Mouse (Mus musculus): Measurements from ENCODE around the gene Galntl6.
A peak's percentile ranks its signal among the peaks of the same experiment; 100 is the strongest.

Galntl6 gene

DNA sequence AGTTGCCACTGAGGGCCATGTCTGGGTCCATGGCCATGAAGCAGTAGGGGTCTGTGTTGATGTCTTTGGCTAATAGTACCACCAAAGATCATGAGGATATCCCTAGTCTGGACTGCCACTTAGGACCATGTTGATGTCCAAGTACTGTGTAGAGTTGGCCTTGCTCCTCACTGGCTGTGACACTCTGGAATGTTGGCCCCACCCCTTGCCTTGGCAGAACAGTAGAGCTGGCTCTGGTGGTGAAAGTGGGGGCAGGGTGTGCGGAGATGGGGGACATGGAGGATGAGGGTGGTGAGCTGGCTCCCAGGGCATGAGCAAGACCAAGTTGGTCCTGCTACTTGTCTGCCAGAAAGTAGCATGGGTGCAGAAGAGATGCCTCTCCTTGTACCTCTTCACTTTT, 887.3 kb downstream of the Galntl6 start:
- H3K36me3 ChIP-seq (ENCODE audit: insufficient read depth, low read length) = no peaks in the 10 kb centered on the region
- no peaks in the 10 kb centered on the region for H3K27me3 ChIP-seq (ENCODE audit: insufficient read depth, low read length)
- H3K4me3 ChIP-seq (replicated peaks; ENCODE audit: low read length) = no peak overlapping the region
- H3K9me3 ChIP-seq (ENCODE audit: low read length) = no peaks in the 10 kb centered on the region
- no peak for TF ChIP-seq NANOG (IDR thresholded peaks at IDR 0.05; ENCODE audit: borderline replicate concordance, low read length)
- TF ChIP-seq POU5F1 (IDR thresholded peaks at IDR 0.05; ENCODE audit: borderline replicate concordance, low read length) = no peak
- H3K4me1 ChIP-seq (replicated peaks; ENCODE audit: low read depth, low read length) = no peaks in the 10 kb centered on the region

DNA sequence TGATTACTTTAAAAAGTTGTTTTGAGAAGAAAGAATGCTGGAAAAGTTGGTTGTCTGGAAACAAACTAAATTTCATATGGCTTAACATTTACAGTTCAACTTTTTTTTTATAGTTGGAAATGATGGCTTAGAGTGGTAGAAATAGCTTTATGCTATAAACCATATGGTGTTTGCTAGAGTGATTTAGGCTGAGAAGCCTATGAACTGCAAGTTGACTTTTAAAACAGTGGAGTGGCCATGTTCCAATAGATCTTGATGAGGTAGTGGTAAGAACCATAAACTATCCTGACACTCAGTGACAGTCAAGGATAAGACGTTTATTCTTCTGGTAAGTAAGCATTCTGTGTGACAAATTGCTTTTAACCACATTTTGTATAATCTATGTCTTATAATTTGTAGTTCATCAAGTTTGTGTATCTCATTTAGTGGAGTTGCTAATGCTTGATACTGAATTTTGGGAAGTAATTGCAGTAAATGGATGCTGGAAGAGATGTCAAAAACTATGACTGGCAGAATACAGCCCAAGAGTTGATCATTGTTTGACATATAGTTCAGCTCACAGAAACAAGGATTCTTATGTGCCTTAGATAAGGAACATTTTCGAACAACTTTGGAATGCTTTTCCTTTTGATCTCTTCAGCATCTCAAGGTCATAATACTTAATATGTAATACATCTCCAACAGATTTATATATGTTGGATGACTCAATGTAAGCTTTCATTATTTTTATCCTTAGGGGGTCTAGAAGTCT, 888.8 kb downstream of the Galntl6 start:
- H3K36me3 ChIP-seq (ENCODE audit: insufficient read depth, low read length) = no peaks in the 10 kb centered on the region
- H3K4me3 ChIP-seq (replicated peaks; ENCODE audit: low read length) = no peak overlapping the region
- no peak for TF ChIP-seq CTCF (conservative IDR thresholded peaks at IDR 0.05; ENCODE audit: low read length)
- no peak for TF ChIP-seq POU5F1 (IDR thresholded peaks at IDR 0.05; ENCODE audit: borderline replicate concordance, low read length)
- H3K9me3 ChIP-seq (ENCODE audit: low read length) = no peaks in the 10 kb centered on the region
- no peaks in the 10 kb centered on the region for H3K27me3 ChIP-seq (ENCODE audit: insufficient read depth, low read length)
- no peaks in the 10 kb centered on the region for H3K4me1 ChIP-seq (replicated peaks; ENCODE audit: low read depth, low read length)

DNA sequence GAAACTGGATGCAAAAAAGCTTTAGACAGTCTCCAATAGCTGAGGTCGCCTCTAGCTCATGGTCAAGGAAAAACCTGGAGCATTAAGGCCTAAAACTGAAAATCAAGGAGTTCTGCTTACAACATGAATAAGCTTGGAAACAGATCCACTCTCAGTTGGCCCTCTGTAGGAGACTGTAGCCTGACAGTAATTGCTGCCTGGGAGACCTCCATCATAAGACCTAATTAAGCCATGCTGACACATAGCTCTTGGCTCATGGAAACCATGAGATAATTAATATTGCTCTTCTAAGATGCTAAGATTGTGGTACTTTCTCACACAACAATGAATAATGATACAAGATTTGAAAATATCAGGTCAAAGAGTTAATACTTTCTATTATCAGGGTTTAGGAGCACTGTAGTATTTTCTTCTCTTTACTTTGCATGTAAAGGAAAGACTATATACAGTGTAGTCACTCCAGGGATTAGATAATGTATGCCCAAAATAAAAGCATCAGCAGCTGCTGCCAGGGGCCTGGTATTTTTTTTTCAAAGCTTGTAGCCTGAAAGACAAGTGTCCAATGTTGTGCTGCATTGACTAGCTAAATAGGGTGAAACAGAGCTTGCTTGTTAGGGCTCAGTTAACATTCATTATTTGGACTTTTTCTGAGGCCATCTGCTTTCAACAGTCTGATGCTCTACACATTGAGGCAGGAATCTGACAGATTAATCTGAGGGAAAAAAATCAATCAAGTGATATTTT, 922.8 kb downstream of the Galntl6 start:
- H3K4me1 ChIP-seq (replicated peaks; ENCODE audit: low read depth, low read length) = no peaks in the 10 kb centered on the region
- no peak for TF ChIP-seq POU5F1 (IDR thresholded peaks at IDR 0.05; ENCODE audit: borderline replicate concordance, low read length)
- no peak for TF ChIP-seq NANOG (IDR thresholded peaks at IDR 0.05; ENCODE audit: borderline replicate concordance, low read length)
- TF ChIP-seq CTCF (conservative IDR thresholded peaks at IDR 0.05; ENCODE audit: low read length) = no peak
- H3K9me3 ChIP-seq (ENCODE audit: low read length) = peaks cover 6% of the 10 kb centered on the region; the same call in 1 of the 2 replicates

GRCm38 (mm10) chr8:57977372-57977771, 935.1 kb downstream of the Galntl6 start:
- Histone ChIP-seq H3K9me3 (ENCODE audit: low read length) (no peaks in the 10 kb centered on the region), H3K36me3 (ENCODE audit: insufficient read depth, low read length) (no peaks in the 10 kb centered on the region), H3K27me3 (ENCODE audit: insufficient read depth, low read length) (no peaks in the 10 kb centered on the region), H3K4me3 (replicated peaks; ENCODE audit: low read length) (no peak overlapping the region), H3K4me1 (replicated peaks; ENCODE audit: low read depth, low read length) (no peaks in the 10 kb centered on the region)
- TF ChIP-seq NANOG (IDR thresholded peaks at IDR 0.05; ENCODE audit: borderline replicate concordance, low read length) (no peak), POU5F1 (IDR thresholded peaks at IDR 0.05; ENCODE audit: borderline replicate concordance, low read length) (no peak), CTCF (conservative IDR thresholded peaks at IDR 0.05; ENCODE audit: low read length) (no peak)

More for the DNA sequence above, 922.8 kb downstream of the Galntl6 start:
- H3K4me3 ChIP-seq (replicated peaks; ENCODE audit: low read length) = no peak overlapping the region
- no peaks in the 10 kb centered on the region for H3K36me3 ChIP-seq (ENCODE audit: insufficient read depth, low read length)
- no peaks in the 10 kb centered on the region for H3K27me3 ChIP-seq (ENCODE audit: insufficient read depth, low read length)

GRCm38 (mm10) chr8:57974093-57974492, 938.3 kb downstream of the Galntl6 start:
- Histone ChIP-seq H3K4me1 (replicated peaks; ENCODE audit: low read depth, low read length) (no peaks in the 10 kb centered on the region), H3K4me3 (replicated peaks; ENCODE audit: low read length) (no peak overlapping the region), H3K9me3 (ENCODE audit: low read length) (no peaks in the 10 kb centered on the region), H3K36me3 (ENCODE audit: insufficient read depth, low read length) (no peaks in the 10 kb centered on the region), H3K27me3 (ENCODE audit: insufficient read depth, low read length) (no peaks in the 10 kb centered on the region)
- TF ChIP-seq NANOG (IDR thresholded peaks at IDR 0.05; ENCODE audit: borderline replicate concordance, low read length) = no peak
- no peak for TF ChIP-seq CTCF (conservative IDR thresholded peaks at IDR 0.05; ENCODE audit: low read length)

DNA sequence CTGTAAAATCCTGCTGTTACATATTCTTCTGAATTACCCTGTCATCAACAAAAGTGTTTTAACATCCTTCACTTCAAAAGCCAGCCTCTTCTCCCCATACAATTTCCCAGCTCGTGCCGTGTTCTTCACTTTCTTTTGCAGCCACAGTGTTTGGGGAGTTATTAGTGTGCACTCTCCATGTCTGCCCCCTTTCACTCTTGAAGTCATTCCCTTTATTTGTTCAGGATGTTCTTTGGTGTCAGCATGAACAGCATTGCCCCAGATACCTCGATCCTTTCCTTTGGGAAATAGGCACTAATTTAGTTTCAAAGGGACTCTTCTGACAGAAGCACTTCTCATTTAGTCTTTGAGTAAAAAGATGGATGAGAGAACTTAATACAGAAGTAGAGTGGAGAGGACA, 939.6 kb downstream of the Galntl6 start:
- H3K9me3 ChIP-seq (ENCODE audit: low read length) = no peaks in the 10 kb centered on the region
- H3K27me3 ChIP-seq (ENCODE audit: insufficient read depth, low read length) = no peaks in the 10 kb centered on the region
- no peaks in the 10 kb centered on the region for H3K36me3 ChIP-seq (ENCODE audit: insufficient read depth, low read length)
- H3K4me3 ChIP-seq (replicated peaks; ENCODE audit: low read length) = no peak overlapping the region
- TF ChIP-seq NANOG (IDR thresholded peaks at IDR 0.05; ENCODE audit: borderline replicate concordance, low read length) (no peak), POU5F1 (IDR thresholded peaks at IDR 0.05; ENCODE audit: borderline replicate concordance, low read length) (no peak), CTCF (conservative IDR thresholded peaks at IDR 0.05; ENCODE audit: low read length) (no peak)
- no peaks in the 10 kb centered on the region for H3K4me1 ChIP-seq (replicated peaks; ENCODE audit: low read depth, low read length)

GRCm38 (mm10) chr8:57966676-57967075, 945.8 kb downstream of the Galntl6 start:
- peak; percentile 88 for TF ChIP-seq CTCF (conservative IDR thresholded peaks at IDR 0.05; ENCODE audit: low read length)
- TF ChIP-seq POU5F1 (IDR thresholded peaks at IDR 0.05; ENCODE audit: borderline replicate concordance, low read length) = no peak
- no peaks in the 10 kb centered on the region for H3K27me3 ChIP-seq (ENCODE audit: insufficient read depth, low read length)
- no peak overlapping the region for H3K4me3 ChIP-seq (replicated peaks; ENCODE audit: low read length)
- H3K9me3 ChIP-seq (ENCODE audit: low read length) = no peaks in the 10 kb centered on the region
- H3K36me3 ChIP-seq (ENCODE audit: insufficient read depth, low read length) = no peaks in the 10 kb centered on the region
- H3K4me1 ChIP-seq (replicated peaks; ENCODE audit: low read depth, low read length) = no peaks in the 10 kb centered on the region

GRCm38 (mm10) chr8:57965508-57965907, 946.9 kb downstream of the Galntl6 start:
- no peaks in the 10 kb centered on the region for H3K9me3 ChIP-seq (ENCODE audit: low read length)
- TF ChIP-seq NANOG (IDR thresholded peaks at IDR 0.05; ENCODE audit: borderline replicate concordance, low read length) = no peak
- no peak for TF ChIP-seq CTCF (conservative IDR thresholded peaks at IDR 0.05; ENCODE audit: low read length)
- H3K4me1 ChIP-seq (replicated peaks; ENCODE audit: low read depth, low read length) = no peaks in the 10 kb centered on the region
- H3K4me3 ChIP-seq (replicated peaks; ENCODE audit: low read length) = no peak overlapping the region
- no peaks in the 10 kb centered on the region for H3K27me3 ChIP-seq (ENCODE audit: insufficient read depth, low read length)
- H3K36me3 ChIP-seq (ENCODE audit: insufficient read depth, low read length) = no peaks in the 10 kb centered on the region

All from E14TG2a.4 (cell line).